Comparison of ENCODE assay signal across 10 mouse cellular contexts in genomic region chr11:120547469-120547868, GRCm38 (mm10). TPM values are rescaled to one million over a fixed set of nuclear protein-coding genes. Genes with fewer than 3 reads are reported as not detected.
DNase-seq lines count a peak whose midpoint lies in the region; ATAC-seq lines count a peak whose summit lies in the region.
"Had no signal": no experiment of that assay in that cellular context is flagged by ENCODE, and none has a peak within 500 bp of the region (broad histone marks: within the 10 kb centered on the region; RNA-seq: fewer than 3 reads in every experiment).

No protein-coding gene starts in this region.

- peaks cover 47% of the 10 kb centered on the region for H3K36me3 ChIP-seq in forebrain, embryonic 10.5 days (replicated peaks)
- peaks cover 26% of the 10 kb centered on the region for H3K36me3 ChIP-seq in forebrain, embryonic 14.5 days (ENCODE audit: control insufficient read depth, insufficient read depth, low read length)
- peaks cover 46% of the 10 kb centered on the region for H3K36me3 ChIP-seq in limb, embryonic 12.5 days
- H3K36me3 ChIP-seq in limb, embryonic 10.5 days = peaks cover 52% of the 10 kb centered on the region

- no peak overlapping the region for H3K4me2 ChIP-seq in forebrain, embryonic 14.5 days (ENCODE audit: low read length)
- 0 out of 2 replicates have a peak overlapping the region, but pooled peaks have one; percentile 69 for H3K4me2 ChIP-seq in limb, embryonic 12.5 days

- no peak overlapping the region for H3K27ac ChIP-seq in forebrain, embryonic 10.5 days
- no peak overlapping the region for H3K27ac ChIP-seq in forebrain, embryonic 14.5 days (ENCODE audit: low read depth, low read length)
- no peak overlapping the region for H3K27ac ChIP-seq in limb, embryonic 12.5 days
- H3K27ac ChIP-seq in limb, embryonic 10.5 days = no peak overlapping the region

- no peaks in the 10 kb centered on the region for H3K9me3 ChIP-seq in forebrain, embryonic 10.5 days
- no peaks in the 10 kb centered on the region for H3K9me3 ChIP-seq in forebrain, embryonic 14.5 days (replicated peaks; ENCODE audit: control insufficient read depth, low read length)
- H3K9me3 ChIP-seq in limb, embryonic 12.5 days = no peaks in the 10 kb centered on the region
- no peaks in the 10 kb centered on the region for H3K9me3 ChIP-seq in limb, embryonic 10.5 days (replicated peaks)

- peak overlapping the region; percentile 78 for H3K4me3 ChIP-seq in forebrain, embryonic 10.5 days
- no peak overlapping the region for H3K4me3 ChIP-seq in forebrain, embryonic 14.5 days (ENCODE audit: low read depth, low read length)
- H3K4me3 ChIP-seq in limb, embryonic 12.5 days (replicated peaks) = 0 out of 2 replicates have a peak overlapping the region, but pooled peaks have one; percentile 2
- H3K4me3 ChIP-seq in limb, embryonic 10.5 days = no peak overlapping the region

- H3K27me3 ChIP-seq in forebrain, embryonic 10.5 days (ENCODE audit: poor library complexity, severe bottlenecking) = no peaks in the 10 kb centered on the region
- H3K27me3 ChIP-seq in forebrain, embryonic 14.5 days (replicated peaks; ENCODE audit: control insufficient read depth, insufficient read depth, low read length) = no peaks in the 10 kb centered on the region
- no peaks in the 10 kb centered on the region for H3K27me3 ChIP-seq in limb, embryonic 12.5 days
- H3K27me3 ChIP-seq in limb, embryonic 10.5 days (ENCODE audit: low read depth, poor library complexity, severe bottlenecking) = no peaks in the 10 kb centered on the region

- no peak for DNase-seq in forebrain, embryonic 10.5 days (ENCODE audit: extremely low spot score, low spot score)
- no peak for DNase-seq in forebrain, embryonic 14.5 days (ENCODE audit: low spot score)
- DNase-seq in limb, embryonic 10.5 days (ENCODE audit: low spot score) = no peak
- DNase-seq in T-cell, adult 2 months (ENCODE audit: low spot score) = peak; percentile 28
- no peak for DNase-seq in embryo, embryonic 11 days
- DNase-seq in urinary bladder, postnatal 14 days (ENCODE audit: low spot score) = no peak

- ATAC-seq in forebrain, embryonic 14.5 days = no peak
- no peak for ATAC-seq in limb, embryonic 12.5 days (ENCODE audit: insufficient number of reproducible peaks, insufficient read depth, low FRiP score, low TSS enrichment, low read depth)
- peak; percentile 62 for ATAC-seq in megakaryocyte progenitor cell, adult 5-6 weeks (replicated peaks; ENCODE audit: poor library complexity)

- peaks cover 33% of the 10 kb centered on the region for H3K4me1 ChIP-seq in forebrain, embryonic 10.5 days
- peaks cover 13% of the 10 kb centered on the region for H3K4me1 ChIP-seq in forebrain, embryonic 14.5 days (ENCODE audit: control insufficient read depth, insufficient read depth, low read length)
- H3K4me1 ChIP-seq in limb, embryonic 12.5 days (replicated peaks) = peaks cover 23% of the 10 kb centered on the region
- peaks cover 33% of the 10 kb centered on the region for H3K4me1 ChIP-seq in limb, embryonic 10.5 days

- WGBS in forebrain, embryonic 10.5 days = 76% methylated on average over 2 of the region's 2 CpGs
- 78% methylated on average over 2 of the region's 2 CpGs for WGBS in forebrain, embryonic 14.5 days
- WGBS in limb, embryonic 12.5 days = 76% methylated on average over 2 of the region's 2 CpGs
- WGBS in limb, embryonic 10.5 days = 73% methylated on average over 2 of the region's 2 CpGs

- no peak overlapping the region for H3K9ac ChIP-seq in forebrain, embryonic 14.5 days (ENCODE audit: low read length)
- H3K9ac ChIP-seq in limb, embryonic 12.5 days (replicated peaks) = no peak overlapping the region

RNA-seq across cellular contexts. Expression of gene Mcrip1, which starts 2.1 kb away (rescaled TPM):
- polyA plus RNA-seq in forebrain, embryonic 10.5 days (2016; fragmentation: Nextera tagmentation; extraction: Ambion mirVana) = 205 and 212 TPM in 2 replicates
- polyA plus RNA-seq in forebrain, embryonic 14.5 days (2014; fragmentation: Nextera tagmentation; extraction: Ambion mirVana) = 291 and 313 TPM in 2 replicates
- polyA plus RNA-seq in limb, embryonic 12.5 days (2016; fragmentation: Nextera tagmentation; extraction: Ambion mirVana) = 221 and 229 TPM in 2 replicates
- 223 and 235 TPM in 2 replicates for polyA plus RNA-seq in limb, embryonic 10.5 days (2016; fragmentation: Nextera tagmentation; extraction: Ambion mirVana)
- 71.6 and 75.3 TPM in 2 replicates for total RNA-seq in megakaryocyte progenitor cell, adult 5-6 weeks (2015)
- 24.2 and 25.8 TPM in 2 replicates for total RNA-seq in megakaryocyte progenitor cell, adult 5-6 weeks (2017)

RNA-seq across cellular contexts. Expression of gene Ppp1r27, which starts 3.5 kb away (rescaled TPM):
- not detected in 2 replicates for polyA plus RNA-seq in forebrain, embryonic 10.5 days (2016; fragmentation: Nextera tagmentation; extraction: Ambion mirVana)
- not detected in 2 replicates for polyA plus RNA-seq in forebrain, embryonic 14.5 days (2014; fragmentation: Nextera tagmentation; extraction: Ambion mirVana)
- not detected in 2 replicates for polyA plus RNA-seq in limb, embryonic 12.5 days (2016; fragmentation: Nextera tagmentation; extraction: Ambion mirVana)
- polyA plus RNA-seq in limb, embryonic 10.5 days (2016; fragmentation: Nextera tagmentation; extraction: Ambion mirVana) = 0.25 and 0.26 TPM in 2 replicates
- total RNA-seq in megakaryocyte progenitor cell, adult 5-6 weeks (2015) = not detected in 2 replicates
- 1.3 TPM in 1 of 2 replicates, not detected in the other for total RNA-seq in megakaryocyte progenitor cell, adult 5-6 weeks (2017)
- total RNA-seq: hematopoietic stem cell, adult 5-6 weeks had no signal

RNA-seq across cellular contexts. Expression of gene Gcgr, which starts 17.0 kb away (rescaled TPM):
- 0.07 and 0.16 TPM in 2 replicates for polyA plus RNA-seq in forebrain, embryonic 10.5 days (2016; fragmentation: Nextera tagmentation; extraction: Ambion mirVana)
- 0.14 TPM in 1 of 2 replicates, not detected in the other for polyA plus RNA-seq in forebrain, embryonic 14.5 days (2014; fragmentation: Nextera tagmentation; extraction: Ambion mirVana)
- polyA plus RNA-seq in limb, embryonic 12.5 days (2016; fragmentation: Nextera tagmentation; extraction: Ambion mirVana) = 3.8 and 4.0 TPM in 2 replicates
- 0.26 and 1.1 TPM in 2 replicates for polyA plus RNA-seq in limb, embryonic 10.5 days (2016; fragmentation: Nextera tagmentation; extraction: Ambion mirVana)
- not detected in 2 replicates for total RNA-seq in megakaryocyte progenitor cell, adult 5-6 weeks (2015)
- total RNA-seq in megakaryocyte progenitor cell, adult 5-6 weeks (2017) = not detected in 2 replicates
- total RNA-seq: hematopoietic stem cell, adult 5-6 weeks had no signal
- polyA plus RNA-seq: C2C12 had no signal

RNA-seq across cellular contexts. Expression of gene P4hb, which starts 25.6 kb away (rescaled TPM):
- 485 and 533 TPM in 2 replicates for polyA plus RNA-seq in forebrain, embryonic 10.5 days (2016; fragmentation: Nextera tagmentation; extraction: Ambion mirVana)
- polyA plus RNA-seq in forebrain, embryonic 14.5 days (2014; fragmentation: Nextera tagmentation; extraction: Ambion mirVana) = 325 and 332 TPM in 2 replicates
- 620 and 631 TPM in 2 replicates for polyA plus RNA-seq in limb, embryonic 12.5 days (2016; fragmentation: Nextera tagmentation; extraction: Ambion mirVana)
- 613 and 656 TPM in 2 replicates for polyA plus RNA-seq in limb, embryonic 10.5 days (2016; fragmentation: Nextera tagmentation; extraction: Ambion mirVana)
- 669 and 748 TPM in 2 replicates for total RNA-seq in megakaryocyte progenitor cell, adult 5-6 weeks (2015)
- 1,254 and 1,320 TPM in 2 replicates for total RNA-seq in megakaryocyte progenitor cell, adult 5-6 weeks (2017)

RNA-seq across cellular contexts. Expression of gene Arhgdia, which starts 34.0 kb away (rescaled TPM):
- polyA plus RNA-seq in forebrain, embryonic 10.5 days (2016; fragmentation: Nextera tagmentation; extraction: Ambion mirVana) = 744 and 753 TPM in 2 replicates
- 449 and 481 TPM in 2 replicates for polyA plus RNA-seq in forebrain, embryonic 14.5 days (2014; fragmentation: Nextera tagmentation; extraction: Ambion mirVana)
- polyA plus RNA-seq in limb, embryonic 12.5 days (2016; fragmentation: Nextera tagmentation; extraction: Ambion mirVana) = 484 and 518 TPM in 2 replicates
- polyA plus RNA-seq in limb, embryonic 10.5 days (2016; fragmentation: Nextera tagmentation; extraction: Ambion mirVana) = 742 and 814 TPM in 2 replicates
- total RNA-seq in megakaryocyte progenitor cell, adult 5-6 weeks (2015) = 401 and 420 TPM in 2 replicates
- total RNA-seq in megakaryocyte progenitor cell, adult 5-6 weeks (2017) = 177 and 193 TPM in 2 replicates

Comparison
In these comparisons a context has a peak if more than half of its experiments do, and no peak if none do; other contexts are left out.
1. H3K4me3 ChIP-seq: peak in forebrain, embryonic 10.5 days (single experiment) and limb, embryonic 12.5 days (single experiment); none in forebrain, embryonic 14.5 days (single experiment) and limb, embryonic 10.5 days (single experiment).